In genomic region chr11:77979221-77979809, GRCm38 (mm10) we compare ENCODE assay signal across 19 mouse cellular contexts. TPM values are rescaled to one million over a fixed set of nuclear protein-coding genes. Genes with fewer than 3 reads are reported as not detected.
"Had no signal": no experiment of that assay in that cellular context is flagged by ENCODE, and none has a peak within 500 bp of the region (broad histone marks: within the 10 kb centered on the region; RNA-seq: fewer than 3 reads in every experiment).

No protein-coding gene starts in this region.

- H3K4me2 ChIP-seq: kidney, embryonic 15.5 days; limb, embryonic 13.5 days; liver, embryonic 13.5 days; lung, embryonic 14.5 days; midbrain, embryonic 12.5 days; midbrain, embryonic 15.5 days; neural tube, embryonic 12.5 days; neural tube, embryonic 15.5 days had no signal

- ATAC-seq: lung, postnatal 0 days; midbrain, embryonic 15.5 days had no signal

- H3K9ac ChIP-seq: kidney, embryonic 15.5 days; limb, embryonic 13.5 days; liver, embryonic 13.5 days; lung, embryonic 14.5 days; midbrain, embryonic 12.5 days; midbrain, embryonic 15.5 days; neural tube, embryonic 12.5 days; neural tube, embryonic 15.5 days had no signal

- H3K4me3 ChIP-seq: kidney, embryonic 15.5 days; limb, embryonic 13.5 days; liver, embryonic 13.5 days; midbrain, embryonic 12.5 days; midbrain, embryonic 15.5 days; neural tube, embryonic 12.5 days; neural tube, embryonic 15.5 days had no signal

- DNase-seq: kidney, postnatal 10 days; kidney, postnatal 4 days; left cerebral cortex, postnatal 4 days; liver; liver, embryonic 13.5 days; lung, embryonic 14.5 days; right cerebral cortex, adult 18-20 months; right cerebral cortex, postnatal 14 days; right cerebral cortex, postnatal 4 days; thymus, postnatal 4 days had no signal

- H3K36me3 ChIP-seq: kidney, embryonic 15.5 days; limb, embryonic 13.5 days; liver, embryonic 13.5 days; midbrain, embryonic 12.5 days; neural tube, embryonic 12.5 days had no signal

- H3K27ac ChIP-seq: kidney, embryonic 15.5 days; limb, embryonic 13.5 days; liver, embryonic 13.5 days; midbrain, embryonic 12.5 days; neural tube, embryonic 12.5 days; stomach, postnatal 0 days had no signal

- H3K9me3 ChIP-seq: kidney, embryonic 15.5 days; limb, embryonic 13.5 days; liver, embryonic 13.5 days; midbrain, embryonic 12.5 days; midbrain, embryonic 15.5 days; neural tube, embryonic 12.5 days; neural tube, embryonic 15.5 days had no signal

- H3K27me3 ChIP-seq: midbrain, embryonic 15.5 days had no signal

RNA-seq across cellular contexts. Expression of gene Sez6, which starts 48.7 kb away (rescaled TPM):
- polyA plus RNA-seq: macrophage had no signal
